Mouse (Mus musculus) lung, postnatal 0 days (tissue): ENCODE results near the gene Folr1. TPM values are rescaled to one million over a fixed set of nuclear protein-coding genes. Genes with fewer than 3 reads are reported as not detected.

Experiments
- ATAC-seq: fragments of 200-750 bp; cut with Nextera tagmentation; 2 replicates; pipeline ENCODE4 v1.8.0; 2017; ENCODE audit warnings: moderate library complexity
- DNase-seq: peaks from one replicate; pipeline ENCODE4 v3.0.0-alpha.2; 2016; ENCODE audit warnings: low spot score
- H3K27ac ChIP-seq: fragments of 300-500 bp; sonication (generic); 2 replicates; pipeline ENCODE4 v1.5.1; 2014; ENCODE audit warnings: antibody characterized with exemption, mild to moderate bottlenecking, low read length, mixed read lengths
- H3K27me3 ChIP-seq: fragments of 300-500 bp; sonication (generic); replicated peaks from 2 replicates; pipeline ENCODE4 v1.6.1; 2014; ENCODE audit warnings: low read length, mixed read lengths; ENCODE audit not compliant: insufficient read depth
- H3K36me3 ChIP-seq: fragments of 300-500 bp; sonication (generic); 2 replicates; pipeline ENCODE4 v1.6.1; 2014; ENCODE audit warnings: low read length, mixed read lengths; ENCODE audit not compliant: insufficient read depth
- H3K4me1 ChIP-seq: fragments of 300-500 bp; sonication (generic); 2 replicates; pipeline ENCODE4 v1.6.1; 2014; ENCODE audit warnings: antibody characterized with exemption, low read depth, low read length, mixed read lengths; ENCODE audit not compliant: insufficient read depth
- H3K4me2 ChIP-seq: fragments of 300-500 bp; sonication (generic); replicated peaks from 2 replicates; pipeline ENCODE4 v1.6.1; 2014; ENCODE audit warnings: low read depth, mild to moderate bottlenecking, low read length, moderate library complexity, mixed read lengths
- H3K4me3 ChIP-seq: fragments of 300-500 bp; sonication (generic); 2 replicates; pipeline ENCODE4 v1.5.1; 2014; ENCODE audit warnings: low read depth, low read length
- H3K9ac ChIP-seq: fragments of 300-500 bp; sonication (generic); replicated peaks from 2 replicates; pipeline ENCODE4 v1.6.1; 2014; ENCODE audit warnings: low read depth, mild to moderate bottlenecking
- H3K9me3 ChIP-seq: fragments of 300-500 bp; sonication (generic); 2 replicates; pipeline ENCODE4 v1.6.1; 2016; ENCODE audit warnings: low read length, mixed read lengths
- CTCF ChIP-seq: IDR thresholded peaks from 2 replicates; pipeline ENCODE4 v1.5.1; 2016; ENCODE audit warnings: antibody characterized with exemption, mild to moderate bottlenecking
- EP300 ChIP-seq: IDR thresholded peaks from 2 replicates; pipeline ENCODE4 v1.6.1; 2016; ENCODE audit warnings: antibody characterized with exemption, mild to moderate bottlenecking, control low read depth
- WGBS: fragments of 180-500 bp; shearing (Covaris S2); extraction: QIAGEN DNeasy Blood & Tissue Kit; methylation state at CpG from one replicate; pipeline ENCODE4 v1.1.7; 2014; 5-methylcytosine and 5-hydroxymethylcytosine counted together
- polyA plus RNA-seq: library from polyadenylated mRNA; unstranded; fragments of >200 nt; fragmentation: Nextera tagmentation; extraction: Ambion mirVana; gene quantifications from 2 replicates; pipeline ENCODE4 v1.2.1, GENCODE M21; 2015

Gene Folr1
- polyA plus RNA-seq, 1 experiment from 2014 or later, result 0.95 TPM

- Histone ChIP-seq H3K27ac (no peak overlapping the region), H3K4me1 (peaks cover 14% of the 10 kb centered on the region; the same call in 1 of the 2 replicates), H3K36me3 (peaks cover 52% of the 10 kb centered on the region), H3K4me2 (no peak overlapping the region), H3K9ac (no peak overlapping the region), H3K9me3 (no peaks in the 10 kb centered on the region), H3K4me3 (no peak overlapping the region), H3K27me3 (no peaks in the 10 kb centered on the region)
- ATAC-seq (no peak), DNase-seq (no peak)
- no peak for TF ChIP-seq EP300
- no peak for TF ChIP-seq CTCF
- 93% methylated on average over 4 of the region's 4 CpGs for WGBS
These were observed 38.2 kb downstream of the Folr1 start for GRCm38 (mm10) chr7:101832372-101832771.

- no peaks in the 10 kb centered on the region for H3K27me3 ChIP-seq
- H3K9me3 ChIP-seq, result no peaks in the 10 kb centered on the region
- ATAC-seq (no peak), DNase-seq (no peak)
- TF ChIP-seq CTCF, result no peak
- H3K4me3 ChIP-seq, result no peak overlapping the region
- peaks cover 14% of the 10 kb centered on the region; the same call in 1 of the 2 replicates for H3K4me1 ChIP-seq
- H3K27ac ChIP-seq, result no peak overlapping the region
- H3K4me2 ChIP-seq, result no peak overlapping the region
- peaks cover 62% of the 10 kb centered on the region for H3K36me3 ChIP-seq
- H3K9ac ChIP-seq, result no peak overlapping the region
- WGBS, result 93% methylated on average over 8 of the region's 8 CpGs
These were observed 39.2 kb downstream of the Folr1 start for GRCm38 (mm10) chr7:101831437-101831836.

- no peaks in the 10 kb centered on the region for H3K9me3 ChIP-seq
- 93% methylated on average over 3 of the region's 3 CpGs for WGBS
- H3K36me3 ChIP-seq, result peaks cover 69% of the 10 kb centered on the region
- TF ChIP-seq EP300, result no peak
- TF ChIP-seq CTCF, result peak; percentile 27; the same call in 1 of the 2 replicates
- ATAC-seq (no peak), DNase-seq (no peak)
- no peaks in the 10 kb centered on the region for H3K27me3 ChIP-seq
- H3K4me3 ChIP-seq, result no peak overlapping the region
- H3K9ac ChIP-seq, result no peak overlapping the region
- peaks cover 5% of the 10 kb centered on the region; the same call in 1 of the 2 replicates for H3K4me1 ChIP-seq
- no peak overlapping the region for H3K27ac ChIP-seq
- no peak overlapping the region for H3K4me2 ChIP-seq
These were observed 40.2 kb downstream of the Folr1 start for GRCm38 (mm10) chr7:101830373-101830772.

- ATAC-seq, result no peak
- Histone ChIP-seq H3K9me3 (no peaks in the 10 kb centered on the region), H3K4me2 (no peak overlapping the region), H3K27ac (no peak overlapping the region), H3K4me3 (no peak overlapping the region), H3K36me3 (peaks cover 36% of the 10 kb centered on the region), H3K27me3 (peaks cover 25% of the 10 kb centered on the region), H3K9ac (no peak overlapping the region), H3K4me1 (peaks cover 12% of the 10 kb centered on the region)
- WGBS, result 79% methylated on average over 18 of the region's 18 CpGs
- TF ChIP-seq CTCF, result no peak
- TF ChIP-seq EP300, result no peak
- no peak for DNase-seq
These were observed 46.6 kb downstream of the Folr1 start for GRCm38 (mm10) chr7:101823758-101824630.

- H3K27me3 ChIP-seq, result peaks cover 34% of the 10 kb centered on the region
- DNase-seq (peak; percentile 63), ATAC-seq (peak; percentile 29)
- H3K4me3 ChIP-seq, result no peak overlapping the region
- no peak overlapping the region for H3K9ac ChIP-seq
- H3K27ac ChIP-seq, result no peak overlapping the region
- TF ChIP-seq CTCF, result peak; percentile 65
- TF ChIP-seq EP300, result no peak
- no peaks in the 10 kb centered on the region for H3K9me3 ChIP-seq
- H3K4me1 ChIP-seq, result peaks cover 12% of the 10 kb centered on the region
- no peak overlapping the region for H3K4me2 ChIP-seq
- WGBS, result 48% methylated on average over 27 of the region's 32 CpGs
- H3K36me3 ChIP-seq, result peaks cover 28% of the 10 kb centered on the region
These were observed 47.5 kb downstream of the Folr1 start for GRCm38 (mm10) chr7:101822836-101823757.
